Mouse (Mus musculus): ENCODE measurements around the gene Tcea3.

Gene Tcea3

GRCm38 (mm10) chr4:136285348-136285810 lies 37.9 kb downstream of the Tcea3 start:
- TF ChIP-seq NANOG (IDR thresholded peaks at IDR 0.05; ENCODE audit: borderline replicate concordance, low read length) (no peak), POU5F1 (IDR thresholded peaks at IDR 0.05; ENCODE audit: borderline replicate concordance, low read length) (no peak), CTCF (conservative IDR thresholded peaks at IDR 0.05; ENCODE audit: low read length) (no peak)
- H3K4me3 ChIP-seq (replicated peaks; ENCODE audit: low read length) = peak overlapping the region; percentile 86
- H3K4me1 ChIP-seq (replicated peaks; ENCODE audit: low read depth, low read length) = peaks cover 61% of the 10 kb centered on the region
- H3K9me3 ChIP-seq (ENCODE audit: low read length) = no peaks in the 10 kb centered on the region; the same call in 1 of the 2 replicates
- H3K36me3 ChIP-seq (ENCODE audit: insufficient read depth, low read length) = peaks cover 30% of the 10 kb centered on the region
- H3K27me3 ChIP-seq (ENCODE audit: insufficient read depth, low read length) = peaks cover 17% of the 10 kb centered on the region

- Histone ChIP-seq H3K9me3 (ENCODE audit: low read length) (no peaks in the 10 kb centered on the region; the same call in 1 of the 2 replicates), H3K36me3 (ENCODE audit: insufficient read depth, low read length) (peaks cover 32% of the 10 kb centered on the region)
Measured at GRCm38 (mm10) chr4:136285811-136286371, 38.4 kb downstream of the Tcea3 start.

GRCm38 (mm10) chr4:136289918-136290780 lies 42.6 kb downstream of the Tcea3 start:
- TF ChIP-seq CTCF (conservative IDR thresholded peaks at IDR 0.05; ENCODE audit: low read length) = no peak
- no peak for TF ChIP-seq NANOG (IDR thresholded peaks at IDR 0.05; ENCODE audit: borderline replicate concordance, low read length)
- no peak for TF ChIP-seq POU5F1 (IDR thresholded peaks at IDR 0.05; ENCODE audit: borderline replicate concordance, low read length)

More at GRCm38 (mm10) chr4:136285811-136286371, 38.4 kb downstream of the Tcea3 start:
- Histone ChIP-seq H3K4me3 (replicated peaks; ENCODE audit: low read length) (peak overlapping the region; percentile 86), H3K27me3 (ENCODE audit: insufficient read depth, low read length) (peaks cover 22% of the 10 kb centered on the region), H3K4me1 (replicated peaks; ENCODE audit: low read depth, low read length) (peaks cover 66% of the 10 kb centered on the region)
- TF ChIP-seq POU5F1 (IDR thresholded peaks at IDR 0.05; ENCODE audit: borderline replicate concordance, low read length) (no peak), NANOG (IDR thresholded peaks at IDR 0.05; ENCODE audit: borderline replicate concordance, low read length) (no peak), CTCF (conservative IDR thresholded peaks at IDR 0.05; ENCODE audit: low read length) (no peak)

GRCm38 (mm10) chr4:136290781-136291595 lies 43.5 kb downstream of the Tcea3 start:
- peak overlapping the region; percentile 72 for H3K4me3 ChIP-seq (replicated peaks; ENCODE audit: low read length)
- H3K27me3 ChIP-seq (ENCODE audit: insufficient read depth, low read length) = peaks cover 25% of the 10 kb centered on the region
- H3K4me1 ChIP-seq (replicated peaks; ENCODE audit: low read depth, low read length) = peaks cover 56% of the 10 kb centered on the region
- peaks cover 45% of the 10 kb centered on the region for H3K36me3 ChIP-seq (ENCODE audit: insufficient read depth, low read length)
- H3K9me3 ChIP-seq (ENCODE audit: low read length) = no peaks in the 10 kb centered on the region; the same call in 1 of the 2 replicates
- no peak for TF ChIP-seq POU5F1 (IDR thresholded peaks at IDR 0.05; ENCODE audit: borderline replicate concordance, low read length)
- peak; percentile 13; the same call in 1 of the 2 replicates for TF ChIP-seq NANOG (IDR thresholded peaks at IDR 0.05; ENCODE audit: borderline replicate concordance, low read length)
- TF ChIP-seq CTCF (conservative IDR thresholded peaks at IDR 0.05; ENCODE audit: low read length) = no peak

More at GRCm38 (mm10) chr4:136289918-136290780, 42.6 kb downstream of the Tcea3 start:
- Histone ChIP-seq H3K36me3 (ENCODE audit: insufficient read depth, low read length) (peaks cover 45% of the 10 kb centered on the region), H3K27me3 (ENCODE audit: insufficient read depth, low read length) (peaks cover 25% of the 10 kb centered on the region), H3K4me1 (replicated peaks; ENCODE audit: low read depth, low read length) (peaks cover 56% of the 10 kb centered on the region), H3K9me3 (ENCODE audit: low read length) (no peaks in the 10 kb centered on the region; the same call in 1 of the 2 replicates), H3K4me3 (replicated peaks; ENCODE audit: low read length) (peak overlapping the region; percentile 72)

GRCm38 (mm10) chr4:136291692-136292091 lies 44.2 kb downstream of the Tcea3 start:
- Histone ChIP-seq H3K4me3 (replicated peaks; ENCODE audit: low read length) (0 out of 2 replicates have a peak overlapping the region, but pooled peaks have one; percentile 0), H3K36me3 (ENCODE audit: insufficient read depth, low read length) (peaks cover 45% of the 10 kb centered on the region), H3K27me3 (ENCODE audit: insufficient read depth, low read length) (peaks cover 25% of the 10 kb centered on the region), H3K4me1 (replicated peaks; ENCODE audit: low read depth, low read length) (peaks cover 49% of the 10 kb centered on the region), H3K9me3 (ENCODE audit: low read length) (no peaks in the 10 kb centered on the region; the same call in 1 of the 2 replicates)
- no peak for TF ChIP-seq POU5F1 (IDR thresholded peaks at IDR 0.05; ENCODE audit: borderline replicate concordance, low read length)
- TF ChIP-seq NANOG (IDR thresholded peaks at IDR 0.05; ENCODE audit: borderline replicate concordance, low read length) = no peak
- no peak for TF ChIP-seq CTCF (conservative IDR thresholded peaks at IDR 0.05; ENCODE audit: low read length)

GRCm38 (mm10) chr4:136295941-136296340 lies 48.4 kb downstream of the Tcea3 start:
- peaks cover 2% of the 10 kb centered on the region for H3K27me3 ChIP-seq (ENCODE audit: insufficient read depth, low read length)
- H3K4me1 ChIP-seq (replicated peaks; ENCODE audit: low read depth, low read length) = peaks cover 23% of the 10 kb centered on the region
- peaks cover 17% of the 10 kb centered on the region for H3K36me3 ChIP-seq (ENCODE audit: insufficient read depth, low read length)
- no peak overlapping the region for H3K4me3 ChIP-seq (replicated peaks; ENCODE audit: low read length)
- H3K9me3 ChIP-seq (ENCODE audit: low read length) = no peaks in the 10 kb centered on the region
- TF ChIP-seq POU5F1 (IDR thresholded peaks at IDR 0.05; ENCODE audit: borderline replicate concordance, low read length) (no peak), NANOG (IDR thresholded peaks at IDR 0.05; ENCODE audit: borderline replicate concordance, low read length) (no peak), CTCF (conservative IDR thresholded peaks at IDR 0.05; ENCODE audit: low read length) (no peak)

- peaks cover 13% of the 10 kb centered on the region for H3K4me1 ChIP-seq (replicated peaks; ENCODE audit: low read depth, low read length)
- H3K4me3 ChIP-seq (replicated peaks; ENCODE audit: low read length) = no peak overlapping the region
- no peaks in the 10 kb centered on the region for H3K9me3 ChIP-seq (ENCODE audit: low read length)
- 0 out of 2 replicates have a peak, but pooled peaks cover 2% of the 10 kb centered on the region for H3K27me3 ChIP-seq (ENCODE audit: insufficient read depth, low read length)
- H3K36me3 ChIP-seq (ENCODE audit: insufficient read depth, low read length) = no peaks in the 10 kb centered on the region
- no peak for TF ChIP-seq CTCF (conservative IDR thresholded peaks at IDR 0.05; ENCODE audit: low read length)
- no peak for TF ChIP-seq NANOG (IDR thresholded peaks at IDR 0.05; ENCODE audit: borderline replicate concordance, low read length)
- TF ChIP-seq POU5F1 (IDR thresholded peaks at IDR 0.05; ENCODE audit: borderline replicate concordance, low read length) = no peak
Measured at GRCm38 (mm10) chr4:136302462-136302861, 54.9 kb downstream of the Tcea3 start.
